Mouse (Mus musculus): ENCODE results near the gene Slc4a1. TPM values are rescaled to one million over a fixed set of nuclear protein-coding genes. Genes with fewer than 3 reads are reported as not detected.

The Slc4a1 gene
- polyA plus RNA-seq, 1 experiment from 2014 or later: 3.0 TPM

DNA sequence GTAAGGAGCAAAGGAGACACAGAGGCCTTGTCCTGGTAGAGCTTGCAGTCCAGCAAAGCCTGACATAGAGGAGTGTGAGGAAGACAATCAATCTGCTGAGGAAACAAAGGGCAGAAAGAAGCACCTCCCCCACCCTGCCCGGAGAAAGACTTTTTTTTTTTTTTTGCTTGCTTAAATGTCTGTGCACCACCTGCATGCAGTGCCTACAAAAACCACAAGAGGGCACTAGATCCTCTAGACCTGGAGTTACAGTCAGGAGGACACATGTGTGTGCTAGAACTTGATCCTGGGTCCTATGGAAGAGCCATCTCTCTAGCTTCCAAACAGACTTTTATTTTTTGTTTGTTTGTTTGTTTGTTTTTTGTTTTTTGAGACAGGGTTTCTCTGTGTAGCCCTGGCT lies 66.2 kb downstream of the Slc4a1 start:
- H3K36me3 ChIP-seq (ENCODE audit: control insufficient read depth, insufficient read depth, low read length): no peaks in the 10 kb centered on the region
- H3K4me2 ChIP-seq (replicated peaks; ENCODE audit: low read depth, low read length): no peak overlapping the region
- ATAC-seq (ENCODE audit: low FRiP score, low TSS enrichment): no peak
- no peak overlapping the region for H3K4me3 ChIP-seq (ENCODE audit: low read length)
- no peak overlapping the region for H3K9ac ChIP-seq (ENCODE audit: low read depth, low read length)
- WGBS: 31% methylated on average over 1 of the region's 1 CpGs
- H3K27me3 ChIP-seq (ENCODE audit: control insufficient read depth, insufficient read depth, low read length): no peaks in the 10 kb centered on the region
- H3K9me3 ChIP-seq (ENCODE audit: control insufficient read depth, low read length): no peaks in the 10 kb centered on the region
- peaks cover 9% of the 10 kb centered on the region for H3K4me1 ChIP-seq (ENCODE audit: control insufficient read depth, insufficient read depth, low read length)
- H3K27ac ChIP-seq (ENCODE audit: low read depth, low read length): no peak overlapping the region

Small RNA genes lying within 50 kb of the gene (microRNA-seq; reads per million reads assigned to microRNA genes)
- not detected for gene Mir6930

Other genes starting within 250 kb of the Slc4a1 start
- gene Nags, start 220.7 kb downstream of the Slc4a1 start, polyA plus RNA-seq (2014; fragmentation: Nextera tagmentation; extraction: Ambion mirVana): 0.09 TPM in 1 of 2 replicates, not detected in the other
- 26.5 and 28.2 TPM in 2 replicates for gene Tmem101, start 209.8 kb downstream of the Slc4a1 start, polyA plus RNA-seq (2014; fragmentation: Nextera tagmentation; extraction: Ambion mirVana)
- gene Lsm12, start 180.9 kb downstream of the Slc4a1 start, polyA plus RNA-seq (2014; fragmentation: Nextera tagmentation; extraction: Ambion mirVana): 93.9 and 106 TPM in 2 replicates
- 42.5 and 50.6 TPM in 2 replicates for gene G6pc3, start 176.6 kb downstream of the Slc4a1 start, polyA plus RNA-seq (2014; fragmentation: Nextera tagmentation; extraction: Ambion mirVana)
- 21.6 and 29.1 TPM in 2 replicates for gene Hdac5, start 136.0 kb downstream of the Slc4a1 start, polyA plus RNA-seq (2014; fragmentation: Nextera tagmentation; extraction: Ambion mirVana)
- 18.2 and 22.9 TPM in 2 replicates for gene BC030867, start 117.3 kb downstream of the Slc4a1 start, polyA plus RNA-seq (2014; fragmentation: Nextera tagmentation; extraction: Ambion mirVana)
- 0.09 TPM in 1 of 2 replicates, not detected in the other for gene Asb16, start 97.5 kb downstream of the Slc4a1 start, polyA plus RNA-seq (2014; fragmentation: Nextera tagmentation; extraction: Ambion mirVana)
- gene Tmub2, start 81.3 kb downstream of the Slc4a1 start, polyA plus RNA-seq (2014; fragmentation: Nextera tagmentation; extraction: Ambion mirVana): 41.6 and 54.2 TPM in 2 replicates
- 15.2 and 18.6 TPM in 2 replicates for gene Atxn7l3, start 69.6 kb downstream of the Slc4a1 start, polyA plus RNA-seq (2014; fragmentation: Nextera tagmentation; extraction: Ambion mirVana)
- gene Ubtf, start 46.5 kb downstream of the Slc4a1 start, polyA plus RNA-seq (2014; fragmentation: Nextera tagmentation; extraction: Ambion mirVana): 86.5 and 105 TPM in 2 replicates
- gene Rundc3a, start 27.2 kb upstream of the Slc4a1 start, polyA plus RNA-seq (2014; fragmentation: Nextera tagmentation; extraction: Ambion mirVana): 1.7 and 1.9 TPM in 2 replicates
- gene Slc25a39, start 41.7 kb upstream of the Slc4a1 start, polyA plus RNA-seq (2014; fragmentation: Nextera tagmentation; extraction: Ambion mirVana): 224 and 274 TPM in 2 replicates
- gene Grn, start 64.1 kb upstream of the Slc4a1 start, polyA plus RNA-seq (2014; fragmentation: Nextera tagmentation; extraction: Ambion mirVana): 81.0 and 103 TPM in 2 replicates
- gene Fam171a2, start 81.5 kb upstream of the Slc4a1 start, polyA plus RNA-seq (2014; fragmentation: Nextera tagmentation; extraction: Ambion mirVana): 12.3 and 14.7 TPM in 2 replicates
- gene Itga2b, start 103.9 kb upstream of the Slc4a1 start, polyA plus RNA-seq (2014; fragmentation: Nextera tagmentation; extraction: Ambion mirVana): 5.8 and 6.4 TPM in 2 replicates
- gene Gpatch8, start 190.2 kb upstream of the Slc4a1 start, polyA plus RNA-seq (2014; fragmentation: Nextera tagmentation; extraction: Ambion mirVana): 37.3 and 60.6 TPM in 2 replicates
- gene Gm11627, start 213.3 kb upstream of the Slc4a1 start, polyA plus RNA-seq (2014; fragmentation: Nextera tagmentation; extraction: Ambion mirVana): 5.7 and 8.3 TPM in 2 replicates
- 41.7 and 49.7 TPM in 2 replicates for gene Fzd2, start 238.2 kb upstream of the Slc4a1 start, polyA plus RNA-seq (2014; fragmentation: Nextera tagmentation; extraction: Ambion mirVana)

All from kidney, embryonic 14.5 days (tissue).